Mouse (Mus musculus) cerebellum, adult 9-10 months (tissue): ENCODE measurements around the gene Lamtor2.
"Not testable (repeated sequence)": the region's sequence is repeated elsewhere in the genome, so short reads cannot be mapped to it uniquely, and the experiment has no call there.

ENCODE experiments used
- DNase-seq: peaks from one replicate; pipeline ENCODE4 v3.0.0; 2022

Lamtor2 gene

GRCm38 (mm10) chr3:88552676-88553524, at the start of gene Lamtor2:
TSS of gene Lamtor2 (minus strand) at chr3:88553074.
- DNase-seq, result peak; percentile 99

- no peak for DNase-seq
Measured at GRCm38 (mm10) chr3:88602466-88602865, 49.6 kb upstream of the Lamtor2 start.

- DNase-seq, result not testable (repeated sequence)
Measured at GRCm38 (mm10) chr3:88596547-88596946, 43.7 kb upstream of the Lamtor2 start.

- DNase-seq, result no peak
Measured at GRCm38 (mm10) chr3:88593893-88594580, 41.2 kb upstream of the Lamtor2 start.

GRCm38 (mm10) chr3:88592942-88593576, 40.2 kb upstream of the Lamtor2 start:
- DNase-seq, result no peak

- peak; percentile 77 for DNase-seq
Measured at GRCm38 (mm10) chr3:88591950-88592731, 39.3 kb upstream of the Lamtor2 start.

- no peak for DNase-seq
Measured at GRCm38 (mm10) chr3:88591044-88591443, 38.2 kb upstream of the Lamtor2 start.

- DNase-seq, result no peak
Measured at GRCm38 (mm10) chr3:88590246-88590645, 37.4 kb upstream of the Lamtor2 start.

- no peak for DNase-seq
Measured at GRCm38 (mm10) chr3:88586640-88587039, 33.8 kb upstream of the Lamtor2 start.

- DNase-seq, result no peak
Measured at GRCm38 (mm10) chr3:88585769-88586168, 32.9 kb upstream of the Lamtor2 start.

GRCm38 (mm10) chr3:88579454-88580117, 26.7 kb upstream of the Lamtor2 start:
- DNase-seq, result peak; percentile 87

GRCm38 (mm10) chr3:88578498-88579424, 25.9 kb upstream of the Lamtor2 start:
- no peak for DNase-seq

GRCm38 (mm10) chr3:88577846-88578245, 25.0 kb upstream of the Lamtor2 start:
- not testable (repeated sequence) for DNase-seq

- no peak for DNase-seq
Measured at GRCm38 (mm10) chr3:88575540-88575939, 22.7 kb upstream of the Lamtor2 start, which contains the start of gene Ssr2. TSS of gene Ssr2 (plus strand) at chr3:88575876.

GRCm38 (mm10) chr3:88573810-88574209, 20.9 kb upstream of the Lamtor2 start:
- DNase-seq, result no peak

- DNase-seq, result no peak
Measured at GRCm38 (mm10) chr3:88572835-88573234, 20.0 kb upstream of the Lamtor2 start.

- no peak for DNase-seq
Measured at GRCm38 (mm10) chr3:88571856-88572255, 19.0 kb upstream of the Lamtor2 start.

GRCm38 (mm10) chr3:88570341-88570740, 17.5 kb upstream of the Lamtor2 start:
- DNase-seq, result no peak

- DNase-seq, result no peak
Measured at GRCm38 (mm10) chr3:88569694-88570093, 16.8 kb upstream of the Lamtor2 start.

GRCm38 (mm10) chr3:88569093-88569492, 16.2 kb upstream of the Lamtor2 start:
- no peak for DNase-seq

GRCm38 (mm10) chr3:88568615-88569014, 15.7 kb upstream of the Lamtor2 start:
- no peak for DNase-seq
